Mouse (Mus musculus) liver, embryonic 13.5 days (tissue): ENCODE measurements around the gene Depp1. TPM values are rescaled to one million over a fixed set of nuclear protein-coding genes. Genes with fewer than 3 reads are reported as not detected.

Experiments
- ATAC-seq: fragments of 200-750 bp; cut with Nextera tagmentation; 2 replicates; pipeline ENCODE4 v1.8.0; 2017; ENCODE audit warnings: low read depth, mild to moderate bottlenecking, moderate number of reproducible peaks, moderate library complexity
- DNase-seq: peaks from one replicate; pipeline ENCODE4 v3.0.0; 2022
- H3K27ac ChIP-seq: fragments of 300-500 bp; sonication (generic); 2 replicates; pipeline ENCODE4 v1.5.1; 2015; ENCODE audit warnings: moderate library complexity, mild to moderate bottlenecking, inconsistent platforms
- H3K27me3 ChIP-seq: fragments of 300-500 bp; sonication (generic); 2 replicates; pipeline ENCODE4 v1.6.1; 2015; ENCODE audit warnings: mild to moderate bottlenecking, inconsistent platforms
- H3K36me3 ChIP-seq: fragments of 300-500 bp; sonication (generic); 2 replicates; pipeline ENCODE4 v1.6.1; 2015; ENCODE audit warnings: mild to moderate bottlenecking, inconsistent platforms
- H3K4me1 ChIP-seq: fragments of 300-500 bp; sonication (generic); replicated peaks from 2 replicates; pipeline ENCODE4 v1.6.1; 2015; ENCODE audit warnings: inconsistent platforms
- H3K4me2 ChIP-seq: fragments of 300-500 bp; sonication (generic); 2 replicates; pipeline ENCODE4 v1.6.1; 2015; ENCODE audit warnings: inconsistent platforms, mild to moderate bottlenecking, moderate library complexity
- H3K4me3 ChIP-seq: fragments of 300-500 bp; sonication (generic); replicated peaks from 2 replicates; pipeline ENCODE4 v1.5.1; 2015; ENCODE audit warnings: mild to moderate bottlenecking, inconsistent platforms
- H3K9ac ChIP-seq: fragments of 300-500 bp; sonication (generic); 2 replicates; pipeline ENCODE4 v1.6.1; 2015; ENCODE audit warnings: mild to moderate bottlenecking, inconsistent platforms
- H3K9me3 ChIP-seq: fragments of 300-500 bp; sonication (generic); replicated peaks from 2 replicates; pipeline ENCODE4 v1.6.1; 2016; ENCODE audit warnings: inconsistent platforms
- WGBS: fragments of 180-500 bp; shearing (Covaris S2); methylation state at CpG from one replicate; pipeline ENCODE4 v1.1.7; 2015; ENCODE audit not compliant: insufficient replicate concordance; 5-methylcytosine and 5-hydroxymethylcytosine counted together
- polyA plus RNA-seq: library from polyadenylated mRNA; unstranded; fragments of >200 nt; fragmentation: Nextera tagmentation; extraction: Ambion mirVana; gene quantifications from 2 replicates; pipeline ENCODE4 v1.2.1, GENCODE M21; 2015

Depp1 gene
- polyA plus RNA-seq, 1 experiment from 2014 or later: 3.1 TPM

- Histone ChIP-seq H3K4me1 (peaks cover 39% of the 10 kb centered on the region), H3K4me3 (no peak overlapping the region), H3K27me3 (no peaks in the 10 kb centered on the region), H3K9ac (no peak overlapping the region), H3K9me3 (no peaks in the 10 kb centered on the region), H3K36me3 (no peaks in the 10 kb centered on the region), H3K4me2 (no peak overlapping the region), H3K27ac (peak overlapping the region; percentile 79)
- 77% methylated on average over 17 of the region's 17 CpGs for WGBS
- ATAC-seq (no peak), DNase-seq (no peak)
Measured at GRCm38 (mm10) chr6:116633741-116634695, 16.4 kb upstream of the Depp1 start.

GRCm38 (mm10) chr6:116635251-116636180, 14.9 kb upstream of the Depp1 start:
- 34% methylated on average over 10 of the region's 10 CpGs for WGBS
- Histone ChIP-seq H3K4me2 (no peak overlapping the region), H3K27ac (peak overlapping the region; percentile 79), H3K4me3 (no peak overlapping the region), H3K27me3 (no peaks in the 10 kb centered on the region), H3K4me1 (peaks cover 36% of the 10 kb centered on the region), H3K9me3 (no peaks in the 10 kb centered on the region), H3K36me3 (no peaks in the 10 kb centered on the region), H3K9ac (no peak overlapping the region)
- DNase-seq (no peak), ATAC-seq (peak; percentile 82)

GRCm38 (mm10) chr6:116636581-116637235, 13.7 kb upstream of the Depp1 start:
- Histone ChIP-seq H3K27ac (peak overlapping the region; percentile 58; the same call in 1 of the 2 replicates), H3K9ac (no peak overlapping the region), H3K9me3 (no peaks in the 10 kb centered on the region), H3K4me3 (no peak overlapping the region), H3K36me3 (no peaks in the 10 kb centered on the region), H3K4me1 (peaks cover 36% of the 10 kb centered on the region), H3K4me2 (no peak overlapping the region), H3K27me3 (no peaks in the 10 kb centered on the region)
- no peak for ATAC-seq
- 59% methylated on average over 9 of the region's 9 CpGs for WGBS
- DNase-seq: no peak

GRCm38 (mm10) chr6:116637496-116637895, 12.9 kb upstream of the Depp1 start:
- H3K4me3 ChIP-seq: no peak overlapping the region
- no peaks in the 10 kb centered on the region for H3K27me3 ChIP-seq
- no peaks in the 10 kb centered on the region for H3K36me3 ChIP-seq
- ATAC-seq: no peak
- 60% methylated on average over 5 of the region's 5 CpGs for WGBS
- H3K4me2 ChIP-seq: no peak overlapping the region
- no peak for DNase-seq
- H3K27ac ChIP-seq: no peak overlapping the region
- H3K9ac ChIP-seq: no peak overlapping the region
- peaks cover 33% of the 10 kb centered on the region for H3K4me1 ChIP-seq
- H3K9me3 ChIP-seq: no peaks in the 10 kb centered on the region

GRCm38 (mm10) chr6:116638871-116639270, 11.5 kb upstream of the Depp1 start:
- Histone ChIP-seq H3K9ac (no peak overlapping the region), H3K4me1 (peaks cover 33% of the 10 kb centered on the region), H3K27me3 (no peaks in the 10 kb centered on the region), H3K4me2 (no peak overlapping the region), H3K4me3 (no peak overlapping the region), H3K36me3 (no peaks in the 10 kb centered on the region), H3K27ac (no peak overlapping the region), H3K9me3 (no peaks in the 10 kb centered on the region)
- WGBS: 62% methylated on average over 2 of the region's 2 CpGs
- no peak for ATAC-seq
- DNase-seq: no peak

GRCm38 (mm10) chr6:116639663-116640062, 10.7 kb upstream of the Depp1 start:
- H3K27ac ChIP-seq: no peak overlapping the region
- H3K36me3 ChIP-seq: no peaks in the 10 kb centered on the region
- no peaks in the 10 kb centered on the region for H3K9me3 ChIP-seq
- H3K4me3 ChIP-seq: no peak overlapping the region
- WGBS: 40% methylated on average over 2 of the region's 2 CpGs
- no peaks in the 10 kb centered on the region for H3K27me3 ChIP-seq
- 0 out of 2 replicates have a peak, but pooled peaks have one; percentile 19 for ATAC-seq
- H3K4me2 ChIP-seq: no peak overlapping the region
- H3K9ac ChIP-seq: no peak overlapping the region
- peaks cover 26% of the 10 kb centered on the region for H3K4me1 ChIP-seq
- DNase-seq: no peak

- H3K4me2 ChIP-seq: no peak overlapping the region
- H3K4me1 ChIP-seq: peaks cover 9% of the 10 kb centered on the region
- no peak for ATAC-seq
- no peak overlapping the region for H3K4me3 ChIP-seq
- no peak overlapping the region for H3K9ac ChIP-seq
- H3K9me3 ChIP-seq: no peaks in the 10 kb centered on the region
- no peaks in the 10 kb centered on the region for H3K27me3 ChIP-seq
- no peak overlapping the region for H3K27ac ChIP-seq
- DNase-seq: no peak
- 75% methylated on average over 11 of the region's 11 CpGs for WGBS
- H3K36me3 ChIP-seq: no peaks in the 10 kb centered on the region
Measured at GRCm38 (mm10) chr6:116642942-116643341, 7.5 kb upstream of the Depp1 start.

- ATAC-seq (no peak), DNase-seq (no peak)
- Histone ChIP-seq H3K4me1 (peaks cover 8% of the 10 kb centered on the region), H3K27me3 (no peaks in the 10 kb centered on the region), H3K36me3 (no peaks in the 10 kb centered on the region), H3K4me3 (no peak overlapping the region), H3K27ac (no peak overlapping the region), H3K9ac (no peak overlapping the region), H3K9me3 (no peaks in the 10 kb centered on the region), H3K4me2 (no peak overlapping the region)
- WGBS: 48% methylated on average over 4 of the region's 4 CpGs
Measured at GRCm38 (mm10) chr6:116643881-116644280, 6.5 kb upstream of the Depp1 start.

GRCm38 (mm10) chr6:116644335-116644734, 6.1 kb upstream of the Depp1 start:
- ATAC-seq: no peak
- Histone ChIP-seq H3K9me3 (no peaks in the 10 kb centered on the region), H3K27ac (no peak overlapping the region), H3K36me3 (no peaks in the 10 kb centered on the region), H3K4me3 (no peak overlapping the region), H3K27me3 (no peaks in the 10 kb centered on the region), H3K4me2 (no peak overlapping the region), H3K4me1 (peaks cover 4% of the 10 kb centered on the region), H3K9ac (no peak overlapping the region)
- whole genome bisulfite sequencing: 48% methylated on average over 3 of the region's 3 CpGs
- no peak for DNase-seq

GRCm38 (mm10) chr6:116647763-116648162, 2.6 kb upstream of the Depp1 start:
- Histone ChIP-seq H3K4me3 (no peak overlapping the region), H3K9ac (no peak overlapping the region), H3K36me3 (no peaks in the 10 kb centered on the region), H3K27ac (no peak overlapping the region), H3K27me3 (no peaks in the 10 kb centered on the region; the same call in 1 of the 2 replicates), H3K9me3 (no peaks in the 10 kb centered on the region), H3K4me1 (peaks cover 12% of the 10 kb centered on the region), H3K4me2 (no peak overlapping the region)
- 68% methylated on average over 12 of the region's 12 CpGs for WGBS
- DNase-seq: no peak
- ATAC-seq: no peak

GRCm38 (mm10) chr6:116649811-116650210, 598 bp upstream of the Depp1 start:
- 41% methylated on average over 7 of the region's 7 CpGs for WGBS
- DNase-seq: no peak
- Histone ChIP-seq H3K27me3 (no peaks in the 10 kb centered on the region; the same call in 1 of the 2 replicates), H3K27ac (no peak overlapping the region; the same call in 1 of the 2 replicates), H3K4me2 (no peak overlapping the region), H3K9ac (no peak overlapping the region), H3K4me3 (no peak overlapping the region), H3K9me3 (no peaks in the 10 kb centered on the region), H3K4me1 (peaks cover 12% of the 10 kb centered on the region), H3K36me3 (no peaks in the 10 kb centered on the region)
- ATAC-seq: no peak
